Mouse (Mus musculus) common myeloid progenitor, adult 5-6 weeks (primary cell): ENCODE measurements around the gene Tenm4. TPM values are rescaled to one million over a fixed set of nuclear protein-coding genes. Genes with fewer than 3 reads are reported as not detected.
"Not testable (repeated sequence)": the region's sequence is repeated elsewhere in the genome, so short reads cannot be mapped to it uniquely, and the experiment has no call there.

ENCODE experiments used
- ATAC-seq: replicated peaks from 2 replicates; pipeline ENCODE4 v1.8.0; 2016; ENCODE audit warnings: low read depth, mild to moderate bottlenecking, moderate TSS enrichment, inconsistent platforms; ENCODE audit not compliant: poor library complexity, severe bottlenecking
- total RNA-seq: library from RNA; stranded (forward); fragments of 200-1000, 187-1606 nt; gene quantifications from 2 replicates; pipeline ENCODE4 v1.2.3, GENCODE M21; 2017

Gene Tenm4
- total RNA-seq, 1 experiment from 2014 or later: not detected

DNA sequence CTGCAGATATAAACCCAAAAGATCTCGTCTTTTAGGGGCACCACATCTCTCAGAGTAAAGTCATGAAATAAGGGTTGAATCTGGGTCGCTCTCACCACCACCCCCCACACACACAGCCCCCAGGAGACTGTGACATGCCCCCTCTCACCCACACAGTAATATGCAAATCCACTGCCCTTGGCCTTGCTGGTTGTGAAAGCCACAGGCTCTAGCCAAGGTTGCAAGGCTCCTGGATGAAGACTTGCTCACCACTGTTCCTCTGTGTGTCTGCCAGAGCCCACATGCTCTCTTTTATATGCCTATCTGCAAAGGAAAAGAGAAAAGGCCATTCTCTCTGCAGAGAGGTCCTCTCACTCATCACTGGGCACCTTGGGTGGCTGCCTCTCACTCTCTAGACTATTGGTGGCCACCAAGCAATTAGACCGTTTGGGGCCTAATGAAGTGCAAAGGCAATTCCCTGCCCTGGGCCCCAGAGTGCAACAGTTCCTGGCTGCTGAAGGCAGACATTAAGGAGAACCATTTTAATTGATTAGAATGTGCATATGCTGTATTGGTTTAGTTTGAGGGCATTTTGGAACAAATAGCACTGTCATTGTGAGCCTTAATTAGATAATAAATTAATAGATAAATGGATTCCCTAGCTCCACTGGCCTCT lies 433.2 kb downstream of the Tenm4 start:
- ATAC-seq: no peak

DNA sequence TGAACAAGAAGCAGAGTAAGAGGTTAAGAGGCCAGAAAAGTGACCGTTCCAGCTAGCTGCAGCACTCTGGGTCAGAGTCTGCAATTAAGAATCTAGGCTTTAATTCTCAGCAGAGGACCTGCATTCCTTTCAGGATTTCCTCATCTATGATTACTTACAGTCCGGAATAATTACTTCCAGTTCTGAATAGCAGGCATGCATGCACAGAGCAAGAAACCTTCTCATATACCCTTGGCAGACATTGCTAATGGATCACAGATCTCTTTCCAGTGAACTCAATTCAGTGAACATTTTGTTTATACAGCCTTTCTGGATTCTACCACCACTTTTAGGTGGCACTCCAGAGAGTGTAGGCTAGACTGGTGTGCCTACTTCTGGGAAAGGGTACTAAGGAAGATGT lies 434.3 kb downstream of the Tenm4 start:
- no peak for ATAC-seq

DNA sequence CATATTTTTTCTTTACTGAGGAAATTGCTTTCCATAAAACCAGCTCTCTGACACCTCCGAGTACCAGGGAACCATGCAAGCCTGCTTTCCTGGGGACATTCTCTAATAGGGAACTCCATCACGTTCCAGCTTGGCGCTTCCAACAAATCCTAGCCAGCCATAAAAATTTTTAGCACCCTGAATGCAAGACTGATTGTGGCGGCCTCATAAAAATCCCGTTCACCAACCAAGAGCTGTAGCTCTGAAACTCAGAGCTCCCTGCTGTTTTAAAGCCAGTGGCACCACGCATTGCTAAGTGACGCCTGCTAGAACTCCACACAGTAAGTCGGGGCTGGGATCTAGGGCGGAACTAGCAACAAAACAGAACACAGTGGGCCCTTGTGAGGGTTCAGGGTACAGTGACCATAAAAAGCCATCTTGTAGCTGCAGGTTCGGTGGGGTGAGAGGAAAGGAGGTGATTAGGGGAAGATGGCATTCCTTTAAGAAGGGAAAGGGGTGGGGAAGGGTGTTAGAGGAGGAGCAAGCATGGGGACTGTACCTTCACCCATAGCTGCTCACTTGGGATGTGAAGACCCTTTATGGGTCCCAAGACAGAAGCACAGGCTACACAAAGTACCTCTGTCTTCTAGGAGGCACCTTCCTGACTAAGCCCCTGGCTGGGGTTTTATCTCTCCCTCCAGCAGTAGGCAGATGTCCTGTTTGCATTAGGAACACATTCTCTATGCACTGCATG lies 439.0 kb downstream of the Tenm4 start:
- no peak for ATAC-seq

DNA sequence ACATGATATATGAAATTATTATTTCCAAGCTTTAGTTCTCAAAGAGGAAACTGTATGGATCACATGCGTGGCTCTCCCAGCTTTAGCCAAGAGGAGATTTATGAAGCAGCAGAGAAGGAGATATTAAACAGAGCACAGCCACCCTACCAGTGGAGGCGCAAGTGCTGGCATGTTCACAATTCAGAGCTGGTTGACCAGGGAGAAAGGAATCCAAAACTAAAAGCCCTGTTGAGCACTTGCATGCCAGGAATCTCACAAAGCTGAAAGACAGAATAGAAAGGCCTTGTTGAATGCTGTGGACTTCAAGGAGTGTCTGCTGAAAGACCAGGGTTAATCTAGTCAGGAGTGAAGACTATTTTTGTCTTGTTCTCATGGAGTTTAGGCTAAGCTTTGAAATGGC lies 446.3 kb downstream of the Tenm4 start:
- no peak for ATAC-seq

DNA sequence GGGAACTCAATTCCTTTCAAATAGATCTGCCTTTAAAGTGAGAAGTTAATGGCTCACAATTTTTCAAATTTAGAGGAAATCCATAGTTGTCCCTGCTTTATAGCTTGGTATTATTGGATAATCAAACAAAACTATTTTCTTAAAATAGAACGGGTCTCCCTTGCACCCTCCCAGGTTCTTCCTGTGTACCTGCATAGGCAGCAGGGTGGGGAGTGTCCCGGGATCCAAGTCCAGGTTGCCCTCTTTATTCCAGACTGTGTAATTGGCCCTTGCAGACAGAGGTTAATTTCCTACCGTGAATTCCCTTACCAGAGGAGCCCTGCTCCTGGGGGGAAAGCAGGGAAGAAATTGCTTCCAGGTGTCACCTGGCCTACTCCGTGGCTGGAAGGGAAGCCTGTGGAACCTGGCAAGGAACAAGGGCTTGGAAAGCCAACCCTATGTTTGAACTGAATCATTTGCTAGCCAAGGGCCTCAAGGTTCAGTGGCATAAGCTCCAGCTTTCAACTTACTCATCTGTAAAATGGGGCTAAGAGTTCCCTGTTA lies 449.0 kb downstream of the Tenm4 start:
- no peak for ATAC-seq

DNA sequence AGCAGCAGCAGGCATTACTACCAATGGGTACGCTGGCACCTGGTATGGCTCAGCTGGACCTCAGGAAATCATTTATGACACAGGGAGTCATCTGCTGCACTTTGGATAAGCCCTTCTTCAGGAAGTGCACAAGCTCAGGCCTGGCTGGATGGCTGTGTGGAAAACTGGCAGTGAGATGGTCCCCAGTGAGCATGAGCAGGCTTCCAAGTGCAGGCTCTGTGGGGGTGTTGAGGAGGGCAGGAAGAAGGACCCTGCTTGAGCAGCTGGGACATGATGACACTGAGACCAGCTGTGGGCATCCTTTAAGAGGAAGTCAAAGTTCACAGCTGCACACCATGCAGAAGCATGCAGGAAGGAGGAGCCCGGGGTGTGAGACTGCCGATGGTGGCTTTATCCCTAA lies 455.3 kb downstream of the Tenm4 start:
- ATAC-seq: no peak

DNA sequence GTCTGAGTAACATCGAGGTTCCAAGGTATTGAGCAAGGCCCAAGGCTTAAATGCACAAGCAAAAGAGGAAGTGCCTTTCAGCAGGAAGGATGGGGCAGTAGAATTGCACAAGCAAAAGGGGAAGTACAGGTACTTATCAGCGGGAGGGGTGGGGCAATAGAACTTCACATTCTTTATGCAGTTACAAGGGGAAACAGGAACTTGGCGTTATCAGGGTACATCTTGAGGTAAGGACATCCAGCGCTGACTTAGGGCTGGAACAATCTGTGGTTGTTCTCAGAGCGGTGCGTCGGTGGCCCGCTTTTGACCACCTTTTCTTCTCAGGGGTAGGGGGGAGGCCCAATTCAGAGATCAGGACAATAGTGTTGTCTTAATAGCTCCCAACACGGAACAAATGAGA lies 459.5 kb downstream of the Tenm4 start:
- not testable (repeated sequence) for ATAC-seq

DNA sequence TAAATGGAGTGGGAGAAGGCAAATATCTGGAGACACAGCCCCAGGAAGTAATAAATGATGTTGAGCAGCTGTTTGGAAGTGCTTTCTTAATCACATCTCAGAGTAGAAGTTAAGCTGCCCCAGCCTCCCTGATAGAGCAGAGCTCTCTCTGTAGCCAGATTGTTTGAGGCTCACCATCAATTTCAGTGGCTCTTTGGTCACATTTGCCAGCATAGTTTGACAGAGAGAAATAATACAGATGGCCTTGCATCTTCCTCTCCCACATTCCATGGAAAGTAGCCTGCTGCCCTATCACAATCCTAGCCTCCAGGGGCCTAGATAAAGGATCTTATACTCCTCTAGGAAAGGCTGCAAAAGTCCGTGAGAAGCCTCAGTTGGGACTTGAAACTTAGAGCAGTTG lies 462.0 kb downstream of the Tenm4 start:
- no peak for ATAC-seq

DNA sequence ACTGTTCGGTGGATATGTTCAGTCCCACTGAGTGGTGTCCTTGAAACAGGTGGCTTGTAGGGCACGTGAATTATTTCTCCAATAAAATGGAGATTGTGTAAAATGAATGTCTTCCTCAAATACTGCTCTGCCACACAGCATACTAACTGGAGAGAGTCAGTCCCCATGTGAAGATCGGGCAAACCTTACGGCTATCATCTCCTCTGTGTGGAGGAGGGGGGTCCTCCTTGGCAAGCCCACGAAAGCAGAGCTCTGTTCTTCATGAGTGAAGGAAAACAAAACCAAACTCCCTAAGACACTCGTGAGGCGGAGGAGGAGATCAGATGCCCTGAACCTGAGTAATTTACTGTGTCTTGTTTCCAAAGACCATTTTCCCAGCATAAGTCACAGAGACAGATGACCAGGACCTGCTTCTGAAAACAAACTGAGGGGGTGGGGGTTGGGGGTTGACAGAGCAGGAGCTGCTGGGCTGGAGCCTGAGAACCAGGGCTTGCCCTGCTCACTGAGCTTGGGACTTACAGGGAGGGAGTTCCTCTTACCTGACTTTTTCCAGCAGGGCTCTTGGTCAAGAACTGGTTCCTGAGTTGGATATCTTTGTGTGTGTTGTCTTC lies 464.9 kb downstream of the Tenm4 start:
- no peak for ATAC-seq

DNA sequence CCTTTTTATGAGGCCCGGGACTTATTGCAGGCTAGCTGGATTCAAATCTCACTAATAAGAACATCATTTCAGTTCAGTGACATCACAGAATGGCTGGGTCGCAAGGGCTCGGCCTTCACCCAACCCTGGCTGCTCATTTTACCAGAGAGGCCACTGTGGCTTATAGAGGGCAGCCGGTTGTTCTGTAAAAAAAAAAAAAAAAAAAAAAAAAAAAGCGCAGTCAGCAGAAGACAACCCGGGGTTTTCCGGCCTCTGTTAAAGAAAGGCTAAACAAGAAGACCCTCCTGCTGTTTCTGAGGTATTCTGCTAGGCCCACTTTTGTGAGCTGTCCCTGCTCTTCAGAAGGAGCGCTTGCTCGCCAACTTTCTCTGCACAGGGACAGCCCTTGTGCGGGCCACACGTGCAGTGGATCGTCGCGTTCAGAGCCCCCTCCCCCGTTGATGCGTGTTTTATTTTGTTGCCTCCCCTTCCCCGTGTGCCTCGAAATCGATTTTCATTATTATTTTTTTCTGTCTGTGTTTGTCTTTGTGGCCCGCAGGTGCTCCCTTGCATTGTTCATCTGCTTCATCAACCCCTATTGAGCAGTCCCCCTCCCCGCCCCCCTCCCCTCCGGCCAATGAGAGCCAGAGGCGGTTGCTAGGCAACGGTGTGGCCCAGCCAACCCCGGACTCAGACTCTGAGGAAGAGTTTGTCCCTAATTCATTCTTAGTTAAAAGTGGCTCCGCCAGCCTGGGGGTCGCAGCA lies 472.6 kb downstream of the Tenm4 start:
- ATAC-seq: peak; percentile 45; the same call in 1 of the 2 replicates

DNA sequence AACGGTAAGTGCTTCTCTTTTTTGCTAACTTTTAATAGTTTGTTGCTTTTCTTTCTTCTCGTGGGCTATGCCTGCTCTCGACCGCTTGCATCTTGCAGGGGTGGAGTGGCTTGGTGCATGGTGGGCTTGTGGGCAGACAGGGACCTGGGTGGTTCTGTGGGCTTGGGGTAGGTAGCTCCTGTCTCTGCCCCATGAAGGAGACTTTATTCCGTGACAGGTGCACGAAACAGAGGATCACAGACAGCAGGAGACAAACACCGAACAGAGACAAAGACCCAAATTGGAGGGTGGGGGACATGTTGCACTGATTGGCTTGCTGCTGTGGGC lies 473.1 kb downstream of the Tenm4 start:
- ATAC-seq: no peak

DNA sequence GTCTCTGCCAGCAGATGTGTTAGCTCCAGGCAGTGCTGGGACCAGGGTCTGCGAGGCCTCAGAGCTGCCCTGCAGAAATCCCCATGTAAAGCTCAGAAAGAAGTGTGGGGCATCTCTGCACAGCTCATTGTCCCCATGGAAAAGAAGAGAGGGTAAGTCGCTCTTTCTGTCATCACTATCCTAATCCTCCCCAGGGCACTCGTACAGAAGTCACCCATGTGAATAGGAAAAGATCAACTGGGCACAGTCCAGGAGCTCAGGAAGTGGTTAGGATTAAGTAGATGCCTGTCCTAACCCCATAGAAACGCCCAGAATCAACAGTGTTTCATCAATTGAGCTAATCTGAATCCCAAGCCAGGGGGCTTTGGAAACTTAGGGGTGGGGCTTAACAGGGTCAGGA lies 476.6 kb downstream of the Tenm4 start:
- ATAC-seq: no peak

DNA sequence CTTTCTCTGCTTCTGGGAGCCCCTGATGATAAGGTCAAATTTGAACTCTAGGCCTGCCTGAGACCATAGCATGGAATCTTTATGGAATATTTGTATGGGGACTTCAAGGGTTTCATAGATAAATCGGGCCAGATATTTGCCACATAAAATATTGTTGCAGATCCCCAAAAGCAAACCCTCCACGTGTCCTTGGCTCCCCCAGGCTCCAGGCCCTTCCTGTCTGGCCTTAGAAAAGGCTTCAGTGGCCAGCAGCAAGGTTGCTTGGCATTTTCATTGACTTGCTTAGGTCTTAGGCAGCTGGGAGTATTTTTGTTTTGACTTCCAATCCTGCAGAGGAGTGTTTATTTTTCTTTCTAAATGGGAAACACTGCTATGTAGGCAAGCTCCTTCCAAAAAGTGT lies 477.6 kb downstream of the Tenm4 start:
- no peak for ATAC-seq

DNA sequence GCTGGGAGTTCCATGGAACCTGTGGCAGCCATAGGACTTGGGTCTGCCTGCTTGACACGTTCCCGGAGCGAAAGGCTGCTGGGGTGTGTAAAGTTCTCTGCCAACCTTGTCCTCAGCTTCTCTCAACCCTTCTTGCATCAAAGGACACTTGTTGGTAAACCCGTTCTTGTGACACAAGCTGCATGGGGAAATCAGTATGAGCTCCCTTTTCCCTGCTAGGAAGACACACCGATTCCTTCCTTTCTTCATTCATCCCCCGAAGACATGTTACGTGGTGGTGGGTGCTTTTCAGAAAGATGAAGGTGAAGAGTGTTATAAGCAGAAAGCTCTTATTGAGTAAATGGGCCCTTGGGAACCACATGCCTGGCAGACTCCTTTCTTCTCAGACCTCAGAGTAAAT lies 478.1 kb downstream of the Tenm4 start:
- no peak for ATAC-seq

DNA sequence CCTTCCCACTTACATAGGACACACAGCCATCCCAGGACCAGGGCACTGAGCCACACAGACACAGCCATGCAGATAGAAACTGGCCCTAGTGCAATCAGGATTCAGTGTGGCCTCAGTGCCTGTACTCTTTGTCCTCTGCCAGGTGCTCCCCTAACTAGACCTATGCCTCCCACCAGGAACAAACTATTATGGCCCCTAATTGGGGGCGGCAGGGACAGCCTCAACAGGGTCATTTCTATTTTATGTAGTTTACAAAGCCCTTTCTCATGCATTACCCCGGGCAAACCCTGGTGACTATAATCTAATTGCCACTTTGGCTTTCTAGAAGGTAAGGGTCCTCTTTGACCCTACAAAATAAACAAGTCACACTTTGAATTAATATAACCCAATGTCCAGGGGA lies 479.4 kb downstream of the Tenm4 start:
- ATAC-seq: no peak

DNA sequence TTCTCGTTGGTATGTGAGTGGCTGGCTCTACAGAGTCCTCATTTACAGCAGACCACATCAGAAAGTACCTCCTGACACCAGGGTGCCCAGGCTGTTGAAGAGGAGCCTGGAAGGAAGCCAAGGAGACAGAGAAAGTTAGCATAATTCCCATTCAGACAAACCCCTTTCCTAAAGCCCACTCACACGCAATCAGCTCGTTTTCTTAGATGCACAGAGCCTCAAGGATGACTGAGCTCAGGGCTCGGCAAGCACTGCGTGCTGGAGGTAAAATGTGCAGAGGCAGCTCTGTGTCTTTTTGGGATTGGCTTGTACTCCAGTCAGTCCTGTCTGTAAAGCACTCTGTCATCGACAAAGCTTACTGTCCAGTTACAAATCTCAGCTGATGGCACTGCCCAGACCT lies 480.0 kb downstream of the Tenm4 start:
- no peak for ATAC-seq

DNA sequence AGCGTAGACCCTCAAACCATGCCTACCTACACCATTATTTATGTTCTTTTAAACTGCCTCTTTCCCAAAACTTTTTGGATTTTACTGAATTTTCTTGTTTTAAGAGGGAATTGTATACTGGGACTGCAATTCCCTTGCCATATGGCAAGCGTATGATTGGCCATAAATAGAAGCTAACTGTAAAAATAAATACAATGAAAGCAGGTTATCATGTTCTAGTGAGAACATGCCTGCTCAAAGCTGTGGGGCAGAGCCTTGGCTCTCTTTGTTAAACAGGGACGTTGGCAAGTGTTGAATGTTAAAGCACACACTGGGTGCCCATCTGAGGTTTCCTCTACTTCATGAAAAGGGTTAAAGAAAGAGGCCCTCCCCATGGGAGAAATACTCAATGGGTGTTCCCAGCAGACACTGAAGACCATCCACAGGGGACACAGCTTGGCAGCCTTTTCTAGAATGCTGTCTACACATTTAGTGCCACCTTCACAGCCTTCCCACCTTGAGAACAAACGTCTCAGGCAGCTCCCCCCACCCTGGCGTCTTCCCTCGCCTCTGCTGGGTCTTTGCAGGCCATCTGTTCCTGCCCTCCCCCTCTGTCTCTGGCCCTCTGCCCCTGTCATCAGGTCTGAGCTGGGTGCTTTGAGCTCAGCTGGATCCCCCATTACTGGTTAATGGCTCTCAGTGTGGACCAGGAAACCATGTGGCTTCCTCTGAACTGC lies 480.7 kb downstream of the Tenm4 start:
- ATAC-seq: no peak

DNA sequence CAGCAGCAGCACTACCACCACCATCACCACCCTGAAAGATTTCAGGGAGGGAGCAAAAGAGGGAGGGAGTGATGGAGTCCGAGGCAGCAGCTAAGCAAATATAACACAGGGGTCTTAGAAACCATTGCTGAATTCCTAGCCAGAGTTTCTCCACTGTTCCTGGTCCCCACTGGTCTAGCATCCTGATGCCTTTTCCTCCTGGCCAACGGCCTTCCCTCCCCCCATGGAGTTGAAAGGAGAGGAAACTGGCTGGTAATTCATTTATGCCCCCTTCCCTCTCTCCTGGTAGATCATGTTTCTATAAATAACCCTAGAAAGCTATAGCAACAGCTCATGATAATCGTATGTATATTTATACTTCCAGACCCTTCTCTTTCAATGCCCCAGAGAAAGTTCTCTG lies 481.8 kb downstream of the Tenm4 start:
- no peak for ATAC-seq

DNA sequence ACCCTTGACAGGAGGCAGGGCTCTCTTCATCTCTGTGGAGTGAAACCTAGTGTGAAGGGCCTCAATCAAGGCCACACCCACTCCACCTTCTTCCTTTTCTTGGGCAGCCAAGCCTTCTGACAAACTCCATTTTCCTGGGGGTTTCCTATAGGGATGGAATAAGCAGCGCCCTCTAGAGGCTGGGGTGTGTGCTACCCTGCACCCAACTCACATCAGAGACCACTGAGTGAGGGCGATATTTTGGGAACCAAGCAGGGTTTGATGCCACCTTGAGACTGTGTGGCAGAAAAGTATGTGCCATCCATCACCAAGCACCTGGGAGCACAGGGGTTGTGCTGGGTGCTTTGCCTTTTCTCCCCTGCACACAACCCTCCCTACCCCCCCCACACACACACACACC lies 483.2 kb downstream of the Tenm4 start:
- ATAC-seq: no peak

DNA sequence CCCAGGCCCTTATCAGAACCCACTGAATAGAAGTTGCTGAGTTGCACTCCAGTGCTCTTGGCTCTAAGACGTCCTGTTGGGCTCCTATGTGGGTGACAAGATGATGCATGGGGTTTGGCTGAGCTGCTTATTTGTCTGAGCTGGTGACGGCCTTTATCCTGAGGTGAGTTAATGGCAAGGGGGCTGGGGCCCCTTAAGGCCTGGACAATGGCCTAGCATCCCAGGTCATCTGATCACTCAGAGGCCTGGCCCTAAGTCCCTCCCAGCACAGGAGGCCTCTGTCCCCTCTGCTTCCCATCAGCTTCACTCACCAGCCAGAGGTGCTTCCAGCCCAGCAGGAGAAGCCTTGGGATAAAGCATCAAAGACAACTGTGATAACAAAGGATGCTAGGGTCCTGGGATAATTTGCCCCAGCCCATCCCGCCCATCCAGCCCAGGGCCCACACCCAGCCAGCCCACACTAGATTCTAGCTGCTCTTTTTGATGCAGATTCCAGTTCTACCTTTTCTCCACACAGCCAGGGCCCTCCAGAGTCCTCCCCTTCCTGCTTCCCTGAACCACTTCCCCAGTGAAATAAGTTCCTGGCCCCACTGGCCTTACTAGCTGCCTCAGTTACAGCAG lies 484.2 kb downstream of the Tenm4 start:
- no peak for ATAC-seq
